Mouse (Mus musculus): ENCODE data around the gene Slc19a3.

GRCm38 (mm10) chr1:83060643-83061042 lies 22.4 kb upstream of the Slc19a3 start, which contains the start of gene Krtap28-13:
- TF ChIP-seq CTCF (IDR thresholded peaks at IDR 0.05; ENCODE audit: low read depth) (no peak), EP300 (optimal IDR thresholded peaks at IDR 0.05) (no peak)

Measured in stomach, postnatal 0 days (tissue).